Mouse (Mus musculus) embryonic facial prominence, embryonic 14.5 days (tissue): ENCODE results near the gene Wdr47. TPM values are rescaled to one million over a fixed set of nuclear protein-coding genes. Genes with fewer than 3 reads are reported as not detected.
A peak's percentile ranks its signal among the peaks of the same experiment; 100 is the strongest.

Experiments
- ATAC-seq: fragments of 200-750 bp; cut with Nextera tagmentation; 2 replicates; pipeline ENCODE4 v1.8.0; 2017; ENCODE audit warnings: low read depth, moderate number of reproducible peaks, moderate TSS enrichment
- DNase-seq: peaks from one replicate; pipeline ENCODE4 v3.0.0-alpha.2; 2015; ENCODE audit warnings: low spot score
- H3K27ac ChIP-seq: fragments of 300-500 bp; sonication (generic); replicated peaks from 2 replicates; pipeline ENCODE4 v1.5.1; 2014; ENCODE audit warnings: low read depth, mild to moderate bottlenecking, low read length, moderate library complexity
- H3K27me3 ChIP-seq: fragments of 300-500 bp; sonication (generic); replicated peaks from 2 replicates; pipeline ENCODE4 v1.6.1; 2014; ENCODE audit warnings: low read length; ENCODE audit not compliant: control insufficient read depth, insufficient read depth
- H3K36me3 ChIP-seq: fragments of 300-500 bp; sonication (generic); 2 replicates; pipeline ENCODE4 v1.6.1; 2014; ENCODE audit warnings: low read length, mixed read lengths; ENCODE audit not compliant: control insufficient read depth, insufficient read depth
- H3K4me1 ChIP-seq: fragments of 300-500 bp; sonication (generic); 2 replicates; pipeline ENCODE4 v1.6.1; 2014; ENCODE audit warnings: antibody characterized with exemption, low read length; ENCODE audit not compliant: control insufficient read depth, insufficient read depth
- H3K4me2 ChIP-seq: fragments of 300-500 bp; sonication (generic); 2 replicates; pipeline ENCODE4 v1.6.1; 2014; ENCODE audit warnings: low read depth, mild to moderate bottlenecking, low read length, moderate library complexity, mixed read lengths
- H3K4me3 ChIP-seq: fragments of 300-500 bp; sonication (generic); 2 replicates; pipeline ENCODE4 v1.5.1; 2014; ENCODE audit warnings: low read depth, mild to moderate bottlenecking, low read length
- H3K9ac ChIP-seq: fragments of 300-500 bp; sonication (generic); 2 replicates; pipeline ENCODE4 v1.6.1; 2014; ENCODE audit warnings: low read depth, mild to moderate bottlenecking, low read length, moderate library complexity, mixed read lengths
- H3K9me3 ChIP-seq: fragments of 300-500 bp; sonication (generic); 2 replicates; pipeline ENCODE4 v1.6.1; 2016; ENCODE audit warnings: low read length; ENCODE audit not compliant: control insufficient read depth
- WGBS: fragments of 180-500 bp; shearing (Covaris S2); extraction: QIAGEN DNeasy Blood & Tissue Kit; methylation state at CpG from one replicate; pipeline ENCODE4 v1.1.7; 2014; 5-methylcytosine and 5-hydroxymethylcytosine counted together
- polyA plus RNA-seq: library from polyadenylated mRNA; unstranded; fragments of >200 nt; fragmentation: Nextera tagmentation; extraction: Ambion mirVana; gene quantifications from 2 replicates; pipeline ENCODE4 v1.2.1, GENCODE M21; 2014

Gene Wdr47
- polyA plus RNA-seq: 16.3 and 17.9 TPM in 2 replicates

DNA sequence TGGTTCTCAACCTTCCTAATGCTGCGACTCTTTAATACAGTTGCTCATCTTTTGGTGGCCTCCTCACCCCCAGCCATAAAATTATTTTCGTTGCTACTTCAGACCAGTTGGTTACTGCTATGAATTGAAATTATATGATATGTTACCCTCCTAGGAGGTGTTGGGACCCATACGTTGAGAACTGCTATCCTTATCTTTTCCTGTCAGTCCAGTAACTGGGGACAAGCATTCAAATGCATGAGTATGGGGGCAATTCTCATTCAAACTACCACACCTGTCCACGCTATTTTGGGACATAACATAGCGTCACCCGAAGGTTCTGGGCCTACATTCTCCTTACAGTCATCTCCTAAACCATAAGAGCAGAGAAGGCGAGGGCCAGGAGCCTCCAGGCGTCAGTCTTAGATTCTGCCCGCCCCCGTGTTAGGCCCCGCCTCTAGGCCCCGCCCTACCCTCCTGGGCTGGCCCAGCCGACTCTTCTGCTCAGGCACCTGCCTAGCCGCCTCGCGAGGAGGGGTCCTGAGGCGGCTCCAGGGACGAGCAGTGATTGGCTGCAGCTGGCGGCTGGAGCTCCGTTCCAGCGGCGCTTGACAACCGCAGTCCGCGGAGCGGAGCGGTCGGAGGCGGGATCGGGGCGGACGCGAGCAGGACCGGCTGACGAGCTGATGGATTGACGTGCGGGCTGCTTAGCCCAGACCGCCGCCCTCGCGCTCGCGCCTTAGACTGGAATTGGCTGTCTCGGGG is at the start of gene Wdr47:
Wdr47 (plus strand) TSS at position 494 of the 744 bp plus-strand sequence.
- peak within 1 kb of the TSS; percentile 96 for H3K4me3 ChIP-seq
- H3K27me3 ChIP-seq: no peaks in the 10 kb centered on the region
- peak within 1 kb of the TSS; percentile 87 for H3K4me2 ChIP-seq
- WGBS: 8% methylated on average over 27 of the region's 44 CpGs
- peak; percentile 100 for ATAC-seq
- 0 out of 2 replicates have a peak, but pooled peaks cover 4% of the 10 kb centered on the region for H3K4me1 ChIP-seq
- H3K9me3 ChIP-seq: no peaks in the 10 kb centered on the region
- H3K9ac ChIP-seq: peak within 1 kb of the TSS; percentile 71
- peak; percentile 97 for DNase-seq
- peak within 1 kb of the TSS; percentile 46 for H3K27ac ChIP-seq
- H3K36me3 ChIP-seq: no peaks in the 10 kb centered on the region

DNA sequence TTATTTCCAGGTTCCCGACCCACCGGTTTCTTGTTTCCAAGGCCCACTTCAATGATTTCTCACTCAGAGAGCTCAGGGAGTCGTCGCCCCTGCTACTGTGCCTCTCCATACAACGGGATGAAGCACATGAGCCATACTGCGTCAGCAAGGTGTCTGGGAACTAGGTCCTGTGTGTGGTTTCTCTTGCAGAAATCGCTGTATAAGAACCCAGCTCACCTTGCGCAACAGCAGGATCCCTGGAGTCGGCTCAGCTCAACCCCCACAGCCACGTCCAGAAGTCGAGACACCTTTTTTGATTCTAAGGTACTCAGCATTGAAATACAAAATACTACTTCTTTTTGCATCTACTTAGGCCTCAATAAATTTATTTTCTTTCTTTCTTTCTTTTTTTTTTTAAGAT is 48.8 kb upstream of the Wdr47 start:
- no peaks in the 10 kb centered on the region for H3K27me3 ChIP-seq
- no peak overlapping the region for H3K27ac ChIP-seq
- no peak overlapping the region for H3K9ac ChIP-seq
- no peak for ATAC-seq
- peaks cover 4% of the 10 kb centered on the region; the same call in 1 of the 2 replicates for H3K4me1 ChIP-seq
- WGBS: 79% methylated on average over 11 of the region's 11 CpGs
- no peak overlapping the region for H3K4me2 ChIP-seq
- DNase-seq: no peak
- H3K9me3 ChIP-seq: no peaks in the 10 kb centered on the region
- no peak overlapping the region for H3K4me3 ChIP-seq
- no peaks in the 10 kb centered on the region for H3K36me3 ChIP-seq

DNA sequence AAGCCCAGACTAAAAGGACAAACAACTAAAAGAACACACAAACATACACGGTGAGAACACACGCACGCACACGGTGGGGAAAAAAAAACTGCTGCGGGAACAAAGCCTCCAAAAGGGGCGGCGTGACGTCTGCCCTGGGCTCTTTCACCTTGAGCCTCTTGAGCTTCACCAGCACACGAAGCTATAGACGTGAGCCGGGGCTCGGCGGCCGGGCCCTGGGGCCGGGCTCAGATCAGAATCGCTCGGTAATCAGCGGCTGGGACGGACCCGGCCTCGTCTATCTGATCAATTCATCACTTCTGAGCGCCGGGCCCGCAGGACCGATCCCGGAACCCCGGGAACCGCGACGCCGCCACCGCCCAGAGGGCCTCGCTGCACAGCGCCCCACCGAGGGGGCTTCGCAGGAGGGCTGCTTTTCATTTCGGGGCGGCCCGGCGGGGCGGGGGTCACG is 36.9 kb upstream of the Wdr47 start:
- Histone ChIP-seq H3K4me1 (no peaks in the 10 kb centered on the region), H3K9ac (peak overlapping the region; percentile 93), H3K9me3 (no peaks in the 10 kb centered on the region), H3K4me2 (peak overlapping the region; percentile 72), H3K27me3 (no peaks in the 10 kb centered on the region), H3K4me3 (peak overlapping the region; percentile 76), H3K27ac (peak overlapping the region; percentile 85), H3K36me3 (peaks cover 23% of the 10 kb centered on the region)
- peak; percentile 21 for DNase-seq
- 0% methylated on average over 29 of the region's 42 CpGs for WGBS
- peak; percentile 65 for ATAC-seq

- Histone ChIP-seq H3K4me3 (peak overlapping the region; percentile 76), H3K4me1 (no peaks in the 10 kb centered on the region), H3K36me3 (peaks cover 29% of the 10 kb centered on the region), H3K9ac (peak overlapping the region; percentile 93), H3K27ac (peak overlapping the region; percentile 85), H3K4me2 (peak overlapping the region; percentile 72), H3K27me3 (no peaks in the 10 kb centered on the region), H3K9me3 (no peaks in the 10 kb centered on the region)
- WGBS: 15% methylated on average over 22 of the region's 22 CpGs
- DNase-seq (peak; percentile 99), ATAC-seq (peak; percentile 97)
Measured at GRCm38 (mm10) chr3:108554587-108555312, 36.3 kb upstream of the Wdr47 start.

- peaks cover 4% of the 10 kb centered on the region; the same call in 1 of the 2 replicates for H3K4me1 ChIP-seq
- H3K27ac ChIP-seq: no peak overlapping the region
- WGBS: 95% methylated on average over 4 of the region's 4 CpGs
- no peak overlapping the region for H3K4me2 ChIP-seq
- H3K36me3 ChIP-seq: peaks cover 36% of the 10 kb centered on the region
- no peak overlapping the region for H3K4me3 ChIP-seq
- H3K9me3 ChIP-seq: no peaks in the 10 kb centered on the region
- no peak for ATAC-seq
- no peak overlapping the region for H3K9ac ChIP-seq
- no peak for DNase-seq
- H3K27me3 ChIP-seq: no peaks in the 10 kb centered on the region
Measured at GRCm38 (mm10) chr3:108557888-108558287, 33.2 kb upstream of the Wdr47 start.

DNA sequence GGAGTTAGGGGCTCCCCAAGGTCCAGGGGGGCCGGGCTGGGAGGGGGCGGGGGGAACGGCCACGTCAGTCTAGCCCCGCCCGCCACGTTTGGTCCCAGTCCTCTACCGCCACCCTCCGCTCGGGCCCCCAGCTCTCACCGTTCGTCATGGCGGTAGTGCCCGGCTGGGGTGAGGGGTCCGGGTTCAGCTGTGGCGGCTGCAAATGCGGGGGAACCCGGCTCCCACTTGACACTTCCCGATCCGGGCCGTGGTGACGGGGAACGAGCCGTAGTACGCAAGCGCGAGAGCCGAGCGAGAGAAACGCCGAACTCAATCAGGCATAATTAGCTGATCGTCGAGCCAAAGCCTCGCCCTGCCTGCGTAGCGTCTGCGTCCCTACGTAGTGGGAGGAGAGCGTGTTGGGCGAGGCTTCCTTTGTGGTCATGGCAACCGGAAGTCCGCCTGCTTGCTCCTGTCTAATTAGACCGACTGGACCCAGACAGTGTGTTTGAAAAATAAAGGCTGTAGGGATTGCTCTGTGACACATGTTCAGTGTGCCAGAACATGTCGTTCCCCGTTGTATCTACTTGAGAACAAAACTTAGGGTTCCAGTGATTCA is 28.8 kb upstream of the Wdr47 start, which contains the start of gene Tmem167b:
Tmem167b (minus strand) TSS at position 334 of the 598 bp plus-strand sequence.
- under 1% methylated on average over 39 of the region's 45 CpGs for WGBS
- no peaks in the 10 kb centered on the region for H3K9me3 ChIP-seq
- H3K27me3 ChIP-seq: no peaks in the 10 kb centered on the region
- H3K4me2 ChIP-seq: peak within 1 kb of the TSS; percentile 66
- peak within 1 kb of the TSS; percentile 89 for H3K9ac ChIP-seq
- peaks cover 30% of the 10 kb centered on the region for H3K36me3 ChIP-seq
- H3K4me3 ChIP-seq: peak within 1 kb of the TSS; percentile 78
- H3K27ac ChIP-seq: peak within 1 kb of the TSS; percentile 87
- peak; percentile 98 for ATAC-seq
- peaks cover 4% of the 10 kb centered on the region; the same call in 1 of the 2 replicates for H3K4me1 ChIP-seq
- peak; percentile 100 for DNase-seq

GRCm38 (mm10) chr3:108562777-108563271 is 28.3 kb upstream of the Wdr47 start:
- H3K27me3 ChIP-seq: no peaks in the 10 kb centered on the region
- peak overlapping the region; percentile 89 for H3K9ac ChIP-seq
- H3K9me3 ChIP-seq: no peaks in the 10 kb centered on the region
- H3K27ac ChIP-seq: peak overlapping the region; percentile 87
- WGBS: 4% methylated on average over 15 of the region's 15 CpGs
- H3K4me1 ChIP-seq: peaks cover 4% of the 10 kb centered on the region; the same call in 1 of the 2 replicates
- DNase-seq (peak; percentile 82), ATAC-seq (peak; percentile 70)
- peaks cover 25% of the 10 kb centered on the region for H3K36me3 ChIP-seq
- H3K4me3 ChIP-seq: peak overlapping the region; percentile 78
- peak overlapping the region; percentile 66 for H3K4me2 ChIP-seq

GRCm38 (mm10) chr3:108563309-108563708 is 27.8 kb upstream of the Wdr47 start:
- Histone ChIP-seq H3K9me3 (no peaks in the 10 kb centered on the region), H3K4me1 (peaks cover 4% of the 10 kb centered on the region; the same call in 1 of the 2 replicates), H3K27me3 (no peaks in the 10 kb centered on the region), H3K4me2 (peak overlapping the region; percentile 66), H3K4me3 (peak overlapping the region; percentile 78), H3K9ac (peak overlapping the region; percentile 89), H3K36me3 (peaks cover 21% of the 10 kb centered on the region), H3K27ac (peak overlapping the region; percentile 87)
- 5% methylated on average over 4 of the region's 4 CpGs for WGBS
- DNase-seq (peak; percentile 92), ATAC-seq (peak; percentile 4; the same call in 1 of the 2 replicates)
